Mouse (Mus musculus) heart, adult 18-20 months (tissue): ENCODE results near the gene Gm20662. TPM values are rescaled to one million over a fixed set of nuclear protein-coding genes. Genes with fewer than 3 reads are reported as not detected.

ENCODE experiments used
- DNase-seq, 2 experiments: peaks; one replicate each; pipeline ENCODE4 v3.0.0; 2021 to 2022; ENCODE audit warnings: mixed read lengths in 1 of 2
- microRNA-seq, 2 experiments: library from miRNA; unstranded; fragments of <30 nt; microRNA quantifications; one replicate each; pipeline ENCODE4 v1.2.0; 2022
- total RNA-seq, 2 experiments: library from RNA; stranded (reverse); gene quantifications; 2 replicates each; pipeline ENCODE4 v1.2.3; 2021

The Gm20662 gene
- total RNA-seq, 2 experiments from 2014 or later, result 1.1 to 1.4 TPM

GRCm38 (mm10) chr9:108085261-108085660 lies 89.1 kb downstream of the Gm20662 start:
- DNase-seq, result no peak

DNA sequence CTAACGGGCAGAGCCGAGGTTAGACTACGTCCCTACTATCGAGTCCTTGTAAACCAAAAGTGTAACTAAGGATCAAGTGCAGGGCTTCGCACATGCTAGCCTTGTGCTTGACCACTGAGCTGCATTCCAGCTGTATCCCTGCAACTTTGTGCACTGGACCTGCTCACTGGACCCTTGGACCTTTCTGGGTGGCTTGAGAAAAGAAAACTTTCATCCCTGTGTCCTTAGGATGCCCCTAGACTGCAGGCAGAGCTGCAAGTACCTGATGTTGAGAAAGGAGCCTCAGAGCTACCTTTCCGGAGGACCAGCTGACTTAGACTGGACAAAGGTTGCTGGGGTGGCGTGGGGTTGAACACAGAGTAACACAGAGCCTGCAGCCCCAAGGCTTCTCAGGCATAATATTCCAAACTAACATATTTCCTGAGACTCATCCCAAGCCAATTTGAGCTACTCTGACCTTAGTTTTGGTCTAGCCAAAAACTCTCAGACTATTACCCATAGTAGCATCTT lies 94.5 kb downstream of the Gm20662 start:
- no peak for DNase-seq

DNA sequence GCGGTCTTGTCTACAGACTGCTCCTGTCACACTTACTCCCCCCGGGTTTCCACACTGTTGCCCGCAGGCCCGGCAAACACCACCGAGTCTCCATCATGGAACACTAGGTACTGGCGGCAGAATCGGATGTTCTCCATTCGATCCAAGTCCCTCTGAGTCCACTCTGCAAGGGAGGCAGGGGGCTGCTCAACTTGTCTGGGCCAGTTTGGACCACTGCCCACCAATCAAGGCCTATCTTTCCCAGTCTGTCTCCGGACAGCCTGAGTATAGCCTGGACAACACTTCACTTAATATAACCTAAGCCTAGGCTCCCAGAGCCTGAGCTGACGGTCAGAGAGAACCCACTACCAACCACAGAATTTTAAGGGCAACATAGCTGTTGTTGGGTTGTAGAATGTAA lies 97.4 kb downstream of the Gm20662 start:
- no peak for DNase-seq

GRCm38 (mm10) chr9:108094184-108094941 lies 98.2 kb downstream of the Gm20662 start, which contains the start of gene Apeh:
Apeh (minus strand) TSS chr9:108094606.
- DNase-seq, result peak; percentile 96

Small RNA genes within 50 kb of the gene (microRNA-seq; reads per million reads assigned to microRNA genes)
- 0 reads per million in 2 experiments for gene Mir7088

Other genes starting within 250 kb of the Gm20662 start
- 10 to 100 TPM; 48.6 to 57.9 TPM for gene Rbm5, start 225.4 kb upstream of the Gm20662 start, total RNA-seq
- gene Rbm6, start 123.1 kb upstream of the Gm20662 start, total RNA-seq, result 10 to 100 TPM; 25.1 to 25.2 TPM
- gene Mon1a, start 108.2 kb upstream of the Gm20662 start, total RNA-seq, result 10 to 100 TPM; 10.0 to 10.3 TPM
- 1 to 10 TPM; 2.3 to 3.1 TPM for gene Mst1r, start 89.5 kb upstream of the Gm20662 start, total RNA-seq
- not detected for gene Actl11, start 67.9 kb upstream of the Gm20662 start, total RNA-seq
- not detected for gene Camkv, start 60.7 kb upstream of the Gm20662 start, total RNA-seq
- gene Traip, start 46.2 kb upstream of the Gm20662 start, total RNA-seq, result 1 to 10 TPM in 1 of 2 experiments, under 1 TPM in 1; 0.35 to 1.0 TPM
- 10 to 100 TPM; 12.3 to 15.6 TPM for gene Uba7, start 20.8 kb upstream of the Gm20662 start, total RNA-seq
- under 1 TPM in 1 of 2 experiments, not detected in 1; 0.37 TPM for gene Gm20661, start 13.3 kb upstream of the Gm20662 start, total RNA-seq
- 1 to 10 TPM; 6.1 to 8.4 TPM for gene Inka1, start 10.5 kb upstream of the Gm20662 start, total RNA-seq
- gene Cdhr4, start 3.9 kb upstream of the Gm20662 start, total RNA-seq, result 1 to 10 TPM in 1 of 2 experiments, not detected in 1; 2.7 TPM
- 10 to 100 TPM; 30.4 to 32.0 TPM for gene Ip6k1, start 6.2 kb downstream of the Gm20662 start, total RNA-seq
- 10 to 100 TPM; 10.5 to 10.6 TPM for gene Gmppb, start 52.9 kb downstream of the Gm20662 start, total RNA-seq
- gene Amigo3, start 56.8 kb downstream of the Gm20662 start, total RNA-seq, result 1 to 10 TPM; 1.4 to 1.8 TPM
- gene Mst1, start 84.1 kb downstream of the Gm20662 start, total RNA-seq, result under 1 TPM in 1 of 2 experiments, not detected in 1; 0.36 TPM
- 10 to 100 TPM; 83.4 to 86.8 TPM for gene Rnf123, start 87.0 kb downstream of the Gm20662 start, total RNA-seq
- 10 to 100 TPM; 37.4 to 48.3 TPM for gene Apeh, start 98.3 kb downstream of the Gm20662 start, total RNA-seq
- gene Bsn, start 194.0 kb downstream of the Gm20662 start, total RNA-seq, result under 1 TPM; 0.02 to 0.08 TPM